ENCODE assay signal across 7 mouse cellular contexts in genomic region chr6:122309446-122309960, GRCm38 (mm10). TPM values are rescaled to one million over a fixed set of nuclear protein-coding genes. Genes with fewer than 3 reads are reported as not detected.
A peak's percentile ranks its signal among the peaks of the same experiment; 100 is the strongest.
DNase-seq lines count a peak whose midpoint lies in the region; ATAC-seq and TF ChIP-seq lines count a peak whose summit lies in the region.

No protein-coding gene starts in this region.

- peaks cover 0 to 3% of the 10 kb centered on the region in 2 experiments; a peak in 2 of 4 replicates for H3K4me1 ChIP-seq in ES-E14 (ENCODE audit: control insufficient read depth in 2 of 2, insufficient read depth in 2 of 2, low read length in 2 of 2, poor library complexity in 1 of 2)
- H3K4me1 ChIP-seq in forebrain, postnatal 0 days (ENCODE audit: insufficient read depth), result peaks cover 11% of the 10 kb centered on the region
- H3K4me1 ChIP-seq in liver, embryonic 16.5 days (ENCODE audit: control insufficient read depth, low read depth, low read length), result peaks cover 16% of the 10 kb centered on the region

- H3K4me2 ChIP-seq in forebrain, postnatal 0 days (ENCODE audit: low read depth), result peak overlapping the region; percentile 84
- H3K4me2 ChIP-seq in liver, embryonic 16.5 days (ENCODE audit: low read depth, low read length), result peak overlapping the region; percentile 65

- 13% methylated on average over 11 of the region's 11 CpGs for WGBS in forebrain, postnatal 0 days
- under 1% methylated on average over 11 of the region's 11 CpGs for WGBS in liver, embryonic 16.5 days (ENCODE audit: insufficient replicate concordance)

- H3K9ac ChIP-seq in ES-E14 (ENCODE audit: insufficient read depth, low read depth, low read length, poor library complexity, severe bottlenecking), result peak overlapping the region; percentile 94
- H3K9ac ChIP-seq in forebrain, postnatal 0 days, result peak overlapping the region; percentile 79
- peak overlapping the region; percentile 93 for H3K9ac ChIP-seq in liver, embryonic 16.5 days (ENCODE audit: low read depth, low read length)

- no peak overlapping the region; the same call in 1 of the 2 replicates for H3K27ac ChIP-seq in ES-E14 (ENCODE audit: insufficient read depth, low read depth, low read length, poor library complexity, severe bottlenecking)
- H3K27ac ChIP-seq in forebrain, postnatal 0 days (ENCODE audit: low read depth, low read length), result peak overlapping the region; percentile 66
- peak overlapping the region; percentile 89 for H3K27ac ChIP-seq in liver, embryonic 16.5 days (ENCODE audit: low read length)

- in situ Hi-C loops in ES-E14 (cut with MboI; ENCODE audit: low sequenced_read_pairs in 2 of 2, unreplicated experiment in 2 of 2), result no loop called here

- H3K27me3 ChIP-seq in C2C12 (ENCODE audit: control insufficient read depth, insufficient read depth, insufficient read length), result no peaks in the 10 kb centered on the region
- H3K27me3 ChIP-seq in forebrain, postnatal 0 days (ENCODE audit: insufficient read depth, low read length), result no peaks in the 10 kb centered on the region
- no peaks in the 10 kb centered on the region for H3K27me3 ChIP-seq in liver, embryonic 16.5 days (ENCODE audit: control insufficient read depth, insufficient read depth, low read depth, low read length)

- no peak for ATAC-seq in forebrain, postnatal 0 days
- ATAC-seq in liver, embryonic 16.5 days (ENCODE audit: low read depth), result no peak

- peaks cover 31% of the 10 kb centered on the region for H3K79me3 ChIP-seq in C2C12 (ENCODE audit: low read depth)

- no peaks in the 10 kb centered on the region for H3K9me3 ChIP-seq in ES-E14 (ENCODE audit: control insufficient read depth, insufficient read depth, low read depth, low read length)
- H3K9me3 ChIP-seq in forebrain, postnatal 0 days (ENCODE audit: low read length), result no peaks in the 10 kb centered on the region
- no peaks in the 10 kb centered on the region for H3K9me3 ChIP-seq in liver, embryonic 16.5 days (replicated peaks; ENCODE audit: control insufficient read depth, low read length)

- H3K36me3 ChIP-seq in C2C12 (ENCODE audit: control insufficient read depth, insufficient read depth), result peaks cover 38% of the 10 kb centered on the region
- peaks cover 8% of the 10 kb centered on the region for H3K36me3 ChIP-seq in ES-E14 (ENCODE audit: control insufficient read depth, insufficient read depth, low read length, poor library complexity, severe bottlenecking)
- peaks cover 21% of the 10 kb centered on the region for H3K36me3 ChIP-seq in forebrain, postnatal 0 days (ENCODE audit: insufficient read depth)
- peaks cover 18% of the 10 kb centered on the region for H3K36me3 ChIP-seq in liver, embryonic 16.5 days (ENCODE audit: control insufficient read depth, insufficient read depth)

- DNase-seq in ES-E14 (ENCODE audit: low read depth, low spot score), result no peak
- no peak for DNase-seq in forebrain, postnatal 0 days
- DNase-seq in embryo, embryonic 11 days, result no peak
- DNase-seq in cerebellum, postnatal 10 days, result no peak
- no peak for DNase-seq in cerebellum, postnatal 4 days (ENCODE audit: low spot score in 2 of 2)

- peak overlapping the region; percentile 96 for H3K4me3 ChIP-seq in C2C12 (ENCODE audit: insufficient read depth, poor library complexity, severe bottlenecking)
- H3K4me3 ChIP-seq in ES-E14 (ENCODE audit: insufficient read depth in 1 of 2, low read depth in 1 of 2, low read length in 2 of 2, poor library complexity in 1 of 2, severe bottlenecking in 1 of 2), result peak overlapping the region; percentile 88 to 97
- peak overlapping the region; percentile 79 for H3K4me3 ChIP-seq in forebrain, postnatal 0 days (ENCODE audit: low read depth, low read length)
- peak overlapping the region; percentile 96 for H3K4me3 ChIP-seq in liver, embryonic 16.5 days (ENCODE audit: low read depth, low read length)

- peak overlapping the region; percentile 81 for H3ac ChIP-seq in C2C12 (ENCODE audit: control insufficient read depth, insufficient read length, low read depth)

- no peak for TF ChIP-seq CTCF in C2C12 (IDR thresholded peaks at IDR 0.05; ENCODE audit: control insufficient read depth, insufficient read depth, insufficient read length)
- TF ChIP-seq CTCF in forebrain, postnatal 0 days (IDR thresholded peaks at IDR 0.05; ENCODE audit: low read depth), result no peak

- peaks cover 36% of the 10 kb centered on the region for H3K79me2 ChIP-seq in C2C12 (ENCODE audit: control insufficient read depth, insufficient read depth)

TF ChIP-seq in C2C12, 6 proteins besides CTCF, POLR2A, EP300 and RAD21:
- no peak for TF ChIP-seq MYOG (IDR thresholded peaks at IDR 0.05; ENCODE audit: control insufficient read depth, extremely low read depth, insufficient read length)
- no peak for TF ChIP-seq MAX (IDR thresholded peaks at IDR 0.05)
- TF ChIP-seq CEBPB (IDR thresholded peaks at IDR 0.05; ENCODE audit: low read depth), result no peak
- no peak for TF ChIP-seq FOSL1 (IDR thresholded peaks at IDR 0.05; ENCODE audit: insufficient read depth, low read length, poor library complexity, severe bottlenecking)
- no peak for TF ChIP-seq MYOD1 (IDR thresholded peaks at IDR 0.05; ENCODE audit: control insufficient read depth, insufficient read length, low read depth)
- no peak for TF ChIP-seq USF1 (IDR thresholded peaks at IDR 0.05; ENCODE audit: low read depth)

TF ChIP-seq in ES-E14, 5 proteins besides CTCF, POLR2A, EP300 and RAD21:
- TF ChIP-seq ZC3H11A (IDR thresholded peaks at IDR 0.05; ENCODE audit: borderline replicate concordance, low read depth, low read length) (no peak), HCFC1 (IDR thresholded peaks at IDR 0.05; ENCODE audit: borderline replicate concordance, insufficient read depth, low read length) (no peak), ZNF384 (IDR thresholded peaks at IDR 0.05; ENCODE audit: low read depth, low read length) (no peak), MAFK (IDR thresholded peaks at IDR 0.05; ENCODE audit: insufficient read depth, low read depth, low read length) (no peak), CHD2 (IDR thresholded peaks at IDR 0.05; ENCODE audit: low read depth, low read length) (no peak)

RNA-seq across cellular contexts. Expression of gene M6pr, which starts 1.0 kb away (rescaled TPM):
- polyA plus RNA-seq in C2C12 (2012; fragmentation: generic; extraction: Trizol), result 64.2 TPM
- total RNA-seq in ES-E14 (2012; rRNA removed), result 297 and 332 TPM in 2 replicates
- total RNA-seq in forebrain, postnatal 0 days (2014; rRNA removed), result 51.9 and 52.9 TPM in 2 replicates
- polyA plus RNA-seq in forebrain, postnatal 0 days (2015; fragmentation: Nextera tagmentation; extraction: Ambion mirVana), result 42.6 and 44.0 TPM in 2 replicates
- 83.5 and 87.2 TPM in 2 replicates for polyA plus RNA-seq in liver, embryonic 16.5 days (2015; fragmentation: Nextera tagmentation; extraction: Ambion mirVana)

RNA-seq across cellular contexts. Expression of gene Klrg1, which starts 26.8 kb away (rescaled TPM):
- not detected for polyA plus RNA-seq in C2C12 (2012; fragmentation: generic; extraction: Trizol)
- not detected in 2 replicates for total RNA-seq in ES-E14 (2012; rRNA removed)
- 0.15 and 2.7 TPM in 2 replicates for total RNA-seq in forebrain, postnatal 0 days (2014; rRNA removed)
- 0.91 and 1.1 TPM in 2 replicates for polyA plus RNA-seq in forebrain, postnatal 0 days (2015; fragmentation: Nextera tagmentation; extraction: Ambion mirVana)
- not detected in 2 replicates for polyA plus RNA-seq in liver, embryonic 16.5 days (2015; fragmentation: Nextera tagmentation; extraction: Ambion mirVana)

RNA-seq across cellular contexts. Expression of gene Phc1, which starts 30.9 kb away (rescaled TPM):
- polyA plus RNA-seq in C2C12 (2012; fragmentation: generic; extraction: Trizol), result 17.6 TPM
- 169 and 238 TPM in 2 replicates for total RNA-seq in ES-E14 (2012; rRNA removed)
- total RNA-seq in forebrain, postnatal 0 days (2014; rRNA removed), result 53.6 and 75.7 TPM in 2 replicates
- polyA plus RNA-seq in forebrain, postnatal 0 days (2015; fragmentation: Nextera tagmentation; extraction: Ambion mirVana), result 21.9 and 24.6 TPM in 2 replicates
- 1.1 and 1.2 TPM in 2 replicates for polyA plus RNA-seq in liver, embryonic 16.5 days (2015; fragmentation: Nextera tagmentation; extraction: Ambion mirVana)
